Mouse (Mus musculus): ENCODE results near the gene Fam83g. TPM values are rescaled to one million over a fixed set of nuclear protein-coding genes. Genes with fewer than 3 reads are reported as not detected.

The Fam83g gene
- polyA plus RNA-seq, 1 experiment from 2014 or later: 0.21 TPM

- ATAC-seq (replicated peaks): no peak
Measured at GRCm38 (mm10) chr11:61686906-61687453, 3.1 kb downstream of the Fam83g start.

GRCm38 (mm10) chr11:61687595-61687994, 3.7 kb downstream of the Fam83g start:
- no peak for ATAC-seq (replicated peaks)
- Histone ChIP-seq H3K27me3 (replicated peaks) (peaks cover 36% of the 10 kb centered on the region), H3K4me2 (no peak overlapping the region), H3K36me3 (replicated peaks) (no peaks in the 10 kb centered on the region), H3K4me3 (no peak overlapping the region), H3K9me3 (no peaks in the 10 kb centered on the region), H3K27ac (no peak overlapping the region), H3K9ac (no peak overlapping the region), H3K4me1 (peaks cover 8% of the 10 kb centered on the region; the same call in 1 of the 2 replicates)
- WGBS: 67% methylated on average over 2 of the region's 2 CpGs

More at GRCm38 (mm10) chr11:61686906-61687453, 3.1 kb downstream of the Fam83g start:
- no peak overlapping the region for H3K4me2 ChIP-seq
- no peak overlapping the region for H3K27ac ChIP-seq
- H3K36me3 ChIP-seq (replicated peaks): no peaks in the 10 kb centered on the region
- H3K4me1 ChIP-seq: peaks cover 8% of the 10 kb centered on the region; the same call in 1 of the 2 replicates
- H3K4me3 ChIP-seq: no peak overlapping the region
- peaks cover 37% of the 10 kb centered on the region for H3K27me3 ChIP-seq (replicated peaks)
- H3K9me3 ChIP-seq: no peaks in the 10 kb centered on the region
- no peak overlapping the region for H3K9ac ChIP-seq
- WGBS: 48% methylated on average over 10 of the region's 10 CpGs

- Histone ChIP-seq H3K9me3 (no peaks in the 10 kb centered on the region), H3K4me2 (no peak overlapping the region), H3K27me3 (replicated peaks) (no peaks in the 10 kb centered on the region), H3K4me1 (no peaks in the 10 kb centered on the region), H3K27ac (no peak overlapping the region), H3K4me3 (no peak overlapping the region), H3K9ac (no peak overlapping the region), H3K36me3 (replicated peaks) (no peaks in the 10 kb centered on the region)
- ATAC-seq (replicated peaks): no peak
- 95% methylated on average over 5 of the region's 5 CpGs for WGBS
Measured at GRCm38 (mm10) chr11:61692996-61693395, 9.1 kb downstream of the Fam83g start.

- H3K27ac ChIP-seq: no peak overlapping the region
- no peaks in the 10 kb centered on the region for H3K27me3 ChIP-seq (replicated peaks)
- no peaks in the 10 kb centered on the region for H3K9me3 ChIP-seq
- no peaks in the 10 kb centered on the region for H3K4me1 ChIP-seq
- H3K9ac ChIP-seq: no peak overlapping the region
- H3K36me3 ChIP-seq (replicated peaks): no peaks in the 10 kb centered on the region
- no peak for ATAC-seq (replicated peaks)
- no peak overlapping the region for H3K4me2 ChIP-seq
- H3K4me3 ChIP-seq: no peak overlapping the region
Measured at GRCm38 (mm10) chr11:61698852-61699251, 15.0 kb downstream of the Fam83g start.

GRCm38 (mm10) chr11:61699460-61699859, 15.6 kb downstream of the Fam83g start:
- no peak overlapping the region for H3K9ac ChIP-seq
- H3K36me3 ChIP-seq (replicated peaks): no peaks in the 10 kb centered on the region
- no peaks in the 10 kb centered on the region for H3K9me3 ChIP-seq
- ATAC-seq (replicated peaks): no peak
- H3K4me2 ChIP-seq: no peak overlapping the region
- H3K27me3 ChIP-seq (replicated peaks): no peaks in the 10 kb centered on the region
- H3K4me3 ChIP-seq: no peak overlapping the region
- no peaks in the 10 kb centered on the region for H3K4me1 ChIP-seq
- no peak overlapping the region for H3K27ac ChIP-seq
- 87% methylated on average over 5 of the region's 5 CpGs for WGBS

- Histone ChIP-seq H3K4me1 (no peaks in the 10 kb centered on the region), H3K36me3 (replicated peaks) (no peaks in the 10 kb centered on the region), H3K27ac (no peak overlapping the region), H3K9me3 (no peaks in the 10 kb centered on the region), H3K4me3 (no peak overlapping the region), H3K4me2 (no peak overlapping the region), H3K27me3 (replicated peaks) (no peaks in the 10 kb centered on the region), H3K9ac (no peak overlapping the region)
- WGBS: 52% methylated on average over 4 of the region's 4 CpGs
- no peak for ATAC-seq (replicated peaks)
Measured at GRCm38 (mm10) chr11:61699933-61700332, 16.0 kb downstream of the Fam83g start.

- no peaks in the 10 kb centered on the region for H3K36me3 ChIP-seq (replicated peaks)
- no peak for ATAC-seq (replicated peaks)
- no peaks in the 10 kb centered on the region for H3K9me3 ChIP-seq
- no peak overlapping the region for H3K4me2 ChIP-seq
- no peak overlapping the region for H3K27ac ChIP-seq
- no peaks in the 10 kb centered on the region for H3K27me3 ChIP-seq (replicated peaks)
- no peaks in the 10 kb centered on the region for H3K4me1 ChIP-seq
- H3K4me3 ChIP-seq: no peak overlapping the region
- H3K9ac ChIP-seq: no peak overlapping the region
- WGBS: 39% methylated on average over 5 of the region's 5 CpGs
Measured at GRCm38 (mm10) chr11:61701696-61702095, 17.8 kb downstream of the Fam83g start.

- H3K27ac ChIP-seq: no peak overlapping the region
- no peak overlapping the region for H3K9ac ChIP-seq
- H3K4me3 ChIP-seq: no peak overlapping the region
- no peak for ATAC-seq (replicated peaks)
- 100% methylated on average over 5 of the region's 5 CpGs for WGBS
- H3K9me3 ChIP-seq: no peaks in the 10 kb centered on the region
- H3K36me3 ChIP-seq (replicated peaks): no peaks in the 10 kb centered on the region
- no peak overlapping the region for H3K4me2 ChIP-seq
- no peaks in the 10 kb centered on the region for H3K4me1 ChIP-seq
- H3K27me3 ChIP-seq (replicated peaks): no peaks in the 10 kb centered on the region
Measured at GRCm38 (mm10) chr11:61702494-61702893, 18.6 kb downstream of the Fam83g start.

- Histone ChIP-seq H3K27ac (no peak overlapping the region), H3K27me3 (replicated peaks) (no peaks in the 10 kb centered on the region), H3K4me3 (no peak overlapping the region), H3K9me3 (no peaks in the 10 kb centered on the region), H3K9ac (no peak overlapping the region), H3K36me3 (replicated peaks) (no peaks in the 10 kb centered on the region), H3K4me2 (no peak overlapping the region), H3K4me1 (no peaks in the 10 kb centered on the region)
- no peak for ATAC-seq (replicated peaks)
- WGBS: 84% methylated on average over 2 of the region's 2 CpGs
Measured at GRCm38 (mm10) chr11:61705581-61705980, 21.7 kb downstream of the Fam83g start.

GRCm38 (mm10) chr11:61706232-61706631, 22.3 kb downstream of the Fam83g start:
- no peaks in the 10 kb centered on the region for H3K27me3 ChIP-seq (replicated peaks)
- H3K9me3 ChIP-seq: no peaks in the 10 kb centered on the region
- no peak overlapping the region for H3K9ac ChIP-seq
- H3K4me1 ChIP-seq: no peaks in the 10 kb centered on the region
- no peaks in the 10 kb centered on the region for H3K36me3 ChIP-seq (replicated peaks)
- no peak overlapping the region for H3K4me3 ChIP-seq
- no peak overlapping the region for H3K4me2 ChIP-seq
- H3K27ac ChIP-seq: no peak overlapping the region
- ATAC-seq (replicated peaks): no peak
- WGBS: 67% methylated on average over 4 of the region's 4 CpGs

- 70% methylated on average over 3 of the region's 3 CpGs for WGBS
- H3K27me3 ChIP-seq (replicated peaks): no peaks in the 10 kb centered on the region
- H3K9me3 ChIP-seq: no peaks in the 10 kb centered on the region
- no peak for ATAC-seq (replicated peaks)
- H3K4me1 ChIP-seq: no peaks in the 10 kb centered on the region
- H3K4me2 ChIP-seq: no peak overlapping the region
- H3K27ac ChIP-seq: no peak overlapping the region
- H3K4me3 ChIP-seq: no peak overlapping the region
- no peak overlapping the region for H3K9ac ChIP-seq
- no peaks in the 10 kb centered on the region for H3K36me3 ChIP-seq (replicated peaks)
Measured at GRCm38 (mm10) chr11:61708928-61709327, 25.0 kb downstream of the Fam83g start.

- no peak overlapping the region for H3K9ac ChIP-seq
- H3K27me3 ChIP-seq (replicated peaks): no peaks in the 10 kb centered on the region
- no peak overlapping the region for H3K4me3 ChIP-seq
- no peak overlapping the region for H3K27ac ChIP-seq
- WGBS: 65% methylated on average over 15 of the region's 15 CpGs
- H3K4me1 ChIP-seq: no peaks in the 10 kb centered on the region; the same call in 1 of the 2 replicates
- H3K9me3 ChIP-seq: no peaks in the 10 kb centered on the region
- no peaks in the 10 kb centered on the region for H3K36me3 ChIP-seq (replicated peaks)
- no peak for ATAC-seq (replicated peaks)
- no peak overlapping the region for H3K4me2 ChIP-seq
Measured at GRCm38 (mm10) chr11:61713157-61713855, 29.4 kb downstream of the Fam83g start.
